Mouse (Mus musculus): ENCODE measurements around the gene Plch2. TPM values are rescaled to one million over a fixed set of nuclear protein-coding genes. Genes with fewer than 3 reads are reported as not detected.

Plch2 gene
- polyA plus RNA-seq, 1 experiment from 2014 or later, result 15.4 TPM

GRCm38 (mm10) chr4:155007641-155008040, 48.9 kb downstream of the Plch2 start:
- no peaks in the 10 kb centered on the region for H3K4me1 ChIP-seq (replicated peaks; ENCODE audit: control insufficient read depth, insufficient read depth)

GRCm38 (mm10) chr4:155006296-155006695, 50.3 kb downstream of the Plch2 start:
- H3K4me1 ChIP-seq (replicated peaks; ENCODE audit: control insufficient read depth, insufficient read depth), result no peaks in the 10 kb centered on the region
- 54% methylated on average over 10 of the region's 10 CpGs for WGBS
- TF ChIP-seq EP300 (optimal IDR thresholded peaks at IDR 0.05) (no peak), CTCF (IDR thresholded peaks at IDR 0.05; ENCODE audit: low read depth) (no peak)

More at GRCm38 (mm10) chr4:155007641-155008040, 48.9 kb downstream of the Plch2 start:
- H3K27ac ChIP-seq (replicated peaks), result no peak overlapping the region
- no peak for DNase-seq (ENCODE audit: low spot score)
- no peak overlapping the region for H3K9ac ChIP-seq (ENCODE audit: low read length)
- TF ChIP-seq CTCF (IDR thresholded peaks at IDR 0.05; ENCODE audit: low read depth) (no peak), EP300 (optimal IDR thresholded peaks at IDR 0.05) (no peak)
- ATAC-seq (ENCODE audit: low FRiP score, low TSS enrichment), result no peak
- H3K9me3 ChIP-seq (ENCODE audit: control insufficient read depth, low read length), result no peaks in the 10 kb centered on the region
- no peak overlapping the region for H3K4me3 ChIP-seq (ENCODE audit: low read depth, low read length)
- 80% methylated on average over 3 of the region's 3 CpGs for WGBS
- H3K27me3 ChIP-seq (ENCODE audit: control insufficient read depth, insufficient read depth, low read length), result no peaks in the 10 kb centered on the region
- no peaks in the 10 kb centered on the region for H3K36me3 ChIP-seq (ENCODE audit: control insufficient read depth, insufficient read depth, low read length)
- H3K4me2 ChIP-seq (replicated peaks; ENCODE audit: low read depth), result no peak overlapping the region

DNA sequence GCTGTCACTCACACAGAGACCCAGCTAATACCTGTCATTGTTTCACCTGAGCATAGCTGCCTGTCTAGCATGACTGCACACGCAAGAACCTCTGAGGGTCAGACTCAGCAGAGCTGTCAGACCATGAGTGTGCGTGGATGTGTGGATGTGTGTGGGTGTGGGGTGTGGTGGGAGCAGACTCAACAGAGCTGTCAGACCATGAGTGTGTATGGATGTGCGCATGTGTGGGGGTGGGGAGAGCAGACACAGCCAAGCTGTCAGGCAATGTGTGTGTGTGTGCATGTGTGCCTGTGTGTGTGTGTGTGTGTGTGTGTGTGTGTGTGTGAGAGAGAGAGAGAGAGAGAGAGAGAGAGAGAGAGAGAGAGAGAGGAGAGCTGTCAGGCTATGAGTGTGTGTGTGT, 51.3 kb downstream of the Plch2 start:
- Histone ChIP-seq H3K27me3 (ENCODE audit: control insufficient read depth, insufficient read depth, low read length) (no peaks in the 10 kb centered on the region), H3K36me3 (ENCODE audit: control insufficient read depth, insufficient read depth, low read length) (no peaks in the 10 kb centered on the region), H3K9me3 (ENCODE audit: control insufficient read depth, low read length) (no peaks in the 10 kb centered on the region), H3K27ac (replicated peaks) (no peak overlapping the region), H3K4me1 (replicated peaks; ENCODE audit: control insufficient read depth, insufficient read depth) (no peaks in the 10 kb centered on the region), H3K9ac (ENCODE audit: low read length) (no peak overlapping the region), H3K4me2 (replicated peaks; ENCODE audit: low read depth) (no peak overlapping the region), H3K4me3 (ENCODE audit: low read depth, low read length) (no peak overlapping the region)
- TF ChIP-seq EP300 (optimal IDR thresholded peaks at IDR 0.05), result no peak
- no peak for TF ChIP-seq CTCF (IDR thresholded peaks at IDR 0.05; ENCODE audit: low read depth)
- 83% methylated on average over 3 of the region's 3 CpGs for whole genome bisulfite sequencing
- ATAC-seq (ENCODE audit: low FRiP score, low TSS enrichment) (peak; percentile 14; the same call in 1 of the 2 replicates), DNase-seq (ENCODE audit: low spot score) (no peak)

More at GRCm38 (mm10) chr4:155006296-155006695, 50.3 kb downstream of the Plch2 start:
- Histone ChIP-seq H3K36me3 (ENCODE audit: control insufficient read depth, insufficient read depth, low read length) (no peaks in the 10 kb centered on the region), H3K27me3 (ENCODE audit: control insufficient read depth, insufficient read depth, low read length) (no peaks in the 10 kb centered on the region), H3K4me3 (ENCODE audit: low read depth, low read length) (no peak overlapping the region), H3K9me3 (ENCODE audit: control insufficient read depth, low read length) (no peaks in the 10 kb centered on the region), H3K27ac (replicated peaks) (no peak overlapping the region), H3K4me2 (replicated peaks; ENCODE audit: low read depth) (no peak overlapping the region), H3K9ac (ENCODE audit: low read length) (no peak overlapping the region)
- no peak for ATAC-seq (ENCODE audit: low FRiP score, low TSS enrichment)
- no peak for DNase-seq (ENCODE audit: low spot score)

DNA sequence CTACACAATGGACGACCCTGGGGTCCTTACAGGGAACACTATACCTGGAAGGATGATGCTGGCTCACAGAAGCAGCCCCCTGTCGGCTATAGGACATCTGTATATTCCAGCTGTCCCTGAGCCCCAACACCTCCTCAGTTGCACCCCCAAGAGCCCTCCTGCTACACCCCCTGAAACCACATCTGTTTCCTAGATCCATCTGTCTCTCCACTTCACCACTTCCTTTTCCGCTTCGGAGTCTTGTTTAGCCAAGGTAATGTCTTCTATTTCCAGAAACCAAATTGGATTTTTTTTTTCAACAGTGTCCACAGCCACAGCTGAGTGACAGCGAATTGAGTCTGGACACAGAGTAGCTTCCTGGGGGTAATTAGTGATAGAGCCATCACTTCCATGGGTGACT, 57.2 kb downstream of the Plch2 start:
- ATAC-seq (ENCODE audit: low FRiP score, low TSS enrichment), result no peak
- H3K9ac ChIP-seq (ENCODE audit: low read length), result no peak overlapping the region
- no peak overlapping the region for H3K27ac ChIP-seq (replicated peaks)
- TF ChIP-seq EP300 (optimal IDR thresholded peaks at IDR 0.05) (no peak), CTCF (IDR thresholded peaks at IDR 0.05; ENCODE audit: low read depth) (no peak)
- H3K36me3 ChIP-seq (ENCODE audit: control insufficient read depth, insufficient read depth, low read length), result no peaks in the 10 kb centered on the region
- H3K4me3 ChIP-seq (ENCODE audit: low read depth, low read length), result no peak overlapping the region
- no peaks in the 10 kb centered on the region for H3K27me3 ChIP-seq (ENCODE audit: control insufficient read depth, insufficient read depth, low read length)
- no peaks in the 10 kb centered on the region for H3K9me3 ChIP-seq (ENCODE audit: control insufficient read depth, low read length)
- no peak overlapping the region for H3K4me2 ChIP-seq (replicated peaks; ENCODE audit: low read depth)
- no peak for DNase-seq (ENCODE audit: low spot score)
- no peaks in the 10 kb centered on the region for H3K4me1 ChIP-seq (replicated peaks; ENCODE audit: control insufficient read depth, insufficient read depth)
- 73% methylated on average over 5 of the region's 5 CpGs for WGBS

- TF ChIP-seq EP300 (optimal IDR thresholded peaks at IDR 0.05), result no peak
- peak; percentile 54 for TF ChIP-seq CTCF (IDR thresholded peaks at IDR 0.05; ENCODE audit: low read depth)
- Histone ChIP-seq H3K4me3 (ENCODE audit: low read depth, low read length) (no peak overlapping the region), H3K4me1 (replicated peaks; ENCODE audit: control insufficient read depth, insufficient read depth) (no peaks in the 10 kb centered on the region), H3K27ac (replicated peaks) (no peak overlapping the region), H3K9ac (ENCODE audit: low read length) (no peak overlapping the region), H3K9me3 (ENCODE audit: control insufficient read depth, low read length) (no peaks in the 10 kb centered on the region), H3K36me3 (ENCODE audit: control insufficient read depth, insufficient read depth, low read length) (no peaks in the 10 kb centered on the region), H3K4me2 (replicated peaks; ENCODE audit: low read depth) (no peak overlapping the region), H3K27me3 (ENCODE audit: control insufficient read depth, insufficient read depth, low read length) (no peaks in the 10 kb centered on the region)
- ATAC-seq (ENCODE audit: low FRiP score, low TSS enrichment) (no peak), DNase-seq (ENCODE audit: low spot score) (no peak)
- WGBS, result 47% methylated on average over 8 of the region's 8 CpGs
Measured at GRCm38 (mm10) chr4:154996572-154997154, 59.9 kb downstream of the Plch2 start.

- Histone ChIP-seq H3K4me2 (replicated peaks; ENCODE audit: low read depth) (no peak overlapping the region), H3K4me1 (replicated peaks; ENCODE audit: control insufficient read depth, insufficient read depth) (no peaks in the 10 kb centered on the region), H3K27me3 (ENCODE audit: control insufficient read depth, insufficient read depth, low read length) (no peaks in the 10 kb centered on the region), H3K4me3 (ENCODE audit: low read depth, low read length) (no peak overlapping the region), H3K36me3 (ENCODE audit: control insufficient read depth, insufficient read depth, low read length) (no peaks in the 10 kb centered on the region), H3K9ac (ENCODE audit: low read length) (no peak overlapping the region), H3K27ac (replicated peaks) (no peak overlapping the region), H3K9me3 (ENCODE audit: control insufficient read depth, low read length) (no peaks in the 10 kb centered on the region)
- DNase-seq (ENCODE audit: low spot score), result no peak
- ATAC-seq (ENCODE audit: low FRiP score, low TSS enrichment), result no peak
- no peak for TF ChIP-seq EP300 (optimal IDR thresholded peaks at IDR 0.05)
- TF ChIP-seq CTCF (IDR thresholded peaks at IDR 0.05; ENCODE audit: low read depth), result no peak
- WGBS, result 68% methylated on average over 4 of the region's 4 CpGs
Measured at GRCm38 (mm10) chr4:154994876-154995275, 61.7 kb downstream of the Plch2 start.

Data from stomach, postnatal 0 days (tissue).